Mouse (Mus musculus): ENCODE data around the gene Elmod3.
"Not testable (repeated sequence)": the region's sequence is repeated elsewhere in the genome, so short reads cannot be mapped to it uniquely, and the experiment has no call there.

The Elmod3 gene

GRCm38 (mm10) chr6:72534035-72534809 is 64.0 kb downstream of the Elmod3 start:
- peak; percentile 41 to 53 for DNase-seq (ENCODE audit: low spot score in 2 of 2)

- DNase-seq (ENCODE audit: low spot score in 2 of 2) = not testable (repeated sequence)
Observed at GRCm38 (mm10) chr6:72533555-72533954, 64.7 kb downstream of the Elmod3 start.

GRCm38 (mm10) chr6:72532580-72532979 is 65.6 kb downstream of the Elmod3 start:
- DNase-seq (ENCODE audit: low spot score in 2 of 2) = no peak

- no peak for DNase-seq (ENCODE audit: low spot score in 2 of 2)
Observed at GRCm38 (mm10) chr6:72528410-72529151, 69.6 kb downstream of the Elmod3 start.

GRCm38 (mm10) chr6:72527070-72527469 is 71.1 kb downstream of the Elmod3 start:
- DNase-seq (ENCODE audit: low spot score in 2 of 2) = no peak

- no peak for DNase-seq (ENCODE audit: low spot score in 2 of 2)
Observed at GRCm38 (mm10) chr6:72524160-72524559, 74.1 kb downstream of the Elmod3 start.

- no peak for DNase-seq (ENCODE audit: low spot score in 2 of 2)
Observed at GRCm38 (mm10) chr6:72523222-72523621, 75.0 kb downstream of the Elmod3 start.

GRCm38 (mm10) chr6:72522288-72522687 is 75.9 kb downstream of the Elmod3 start:
- no peak for DNase-seq (ENCODE audit: low spot score in 2 of 2)

GRCm38 (mm10) chr6:72521607-72522006 is 76.6 kb downstream of the Elmod3 start, which contains the start of gene Sh2d6:
TSS of gene Sh2d6 (minus strand) at chr6:72521707.
- no peak for DNase-seq (ENCODE audit: low spot score in 2 of 2)

- DNase-seq (ENCODE audit: low spot score in 2 of 2) = no peak
Observed at GRCm38 (mm10) chr6:72520904-72521303, 77.3 kb downstream of the Elmod3 start.

- peak in 1 of 2 experiments; percentile 22 for DNase-seq (ENCODE audit: low spot score in 2 of 2)
Observed at GRCm38 (mm10) chr6:72519892-72520663, 78.1 kb downstream of the Elmod3 start.

GRCm38 (mm10) chr6:72519303-72519702 is 78.9 kb downstream of the Elmod3 start:
- DNase-seq (ENCODE audit: low spot score in 2 of 2) = no peak

- no peak for DNase-seq (ENCODE audit: low spot score in 2 of 2)
Observed at GRCm38 (mm10) chr6:72518842-72519241, 79.4 kb downstream of the Elmod3 start.

All from spleen, postnatal 36 days (tissue).